Mouse (Mus musculus): ENCODE data around the gene Hnrnph1. TPM values are rescaled to one million over a fixed set of nuclear protein-coding genes. Genes with fewer than 3 reads are reported as not detected.
"Not testable (repeated sequence)": the region's sequence is repeated elsewhere in the genome, so short reads cannot be mapped to it uniquely, and the experiment has no call there.

The Hnrnph1 gene
- total and polyA plus RNA-seq, 3 experiments = 56.3 to 114 (median 110) TPM

GRCm38 (mm10) chr11:50355395-50355794 is 21.4 kb upstream of the Hnrnph1 start:
- TF ChIP-seq EP300 (IDR thresholded peaks at IDR 0.05; ENCODE audit: insufficient read depth, low read depth, low read length) = no peak
- TF ChIP-seq POLR2A (IDR thresholded peaks at IDR 0.05; ENCODE audit: insufficient read depth, low read depth, low read length) = no peak
- no peak for TF ChIP-seq CTCF (IDR thresholded peaks at IDR 0.05)
- H3K4me3 ChIP-seq = no peak overlapping the region
- no peaks in the 10 kb centered on the region for H3K79me2 ChIP-seq (replicated peaks; ENCODE audit: control insufficient read depth, insufficient read depth, low read length)
- H3K36me3 ChIP-seq (ENCODE audit: control insufficient read depth, insufficient read depth, low read length) = no peaks in the 10 kb centered on the region
- 64% methylated on average over 1 of the region's 1 CpGs for WGBS
- no peak overlapping the region for H3K9ac ChIP-seq (ENCODE audit: low read depth, low read length)
- no peaks in the 10 kb centered on the region for H3K4me1 ChIP-seq (ENCODE audit: control insufficient read depth, insufficient read depth, low read length)
- DNase-seq = no peak
- H3K27ac ChIP-seq = no peak overlapping the region
- H3K27me3 ChIP-seq (ENCODE audit: control insufficient read depth, insufficient read depth, low read length) = no peaks in the 10 kb centered on the region
- intact Hi-C loops (cut with DNase I) = no loop called here

- H3K9ac ChIP-seq (ENCODE audit: low read depth, low read length) = peak overlapping the region; percentile 67
- no peaks in the 10 kb centered on the region for H3K79me2 ChIP-seq (replicated peaks; ENCODE audit: control insufficient read depth, insufficient read depth, low read length)
- peak; percentile 45 to 48 for DNase-seq
- TF ChIP-seq CTCF (IDR thresholded peaks at IDR 0.05) (no peak), EP300 (IDR thresholded peaks at IDR 0.05; ENCODE audit: insufficient read depth, low read depth, low read length) (no peak), POLR2A (IDR thresholded peaks at IDR 0.05; ENCODE audit: insufficient read depth, low read depth, low read length) (no peak)
- no peaks in the 10 kb centered on the region for H3K4me1 ChIP-seq (ENCODE audit: control insufficient read depth, insufficient read depth, low read length)
- peak overlapping the region; percentile 54 for H3K4me3 ChIP-seq
- intact Hi-C loops (cut with DNase I) = no loop called here
- H3K27me3 ChIP-seq (ENCODE audit: control insufficient read depth, insufficient read depth, low read length) = no peaks in the 10 kb centered on the region
- H3K36me3 ChIP-seq (ENCODE audit: control insufficient read depth, insufficient read depth, low read length) = no peaks in the 10 kb centered on the region
- WGBS = 4% methylated on average over 74 of the region's 74 CpGs
- no peak overlapping the region for H3K27ac ChIP-seq
Observed at GRCm38 (mm10) chr11:50358950-50359861, 17.6 kb upstream of the Hnrnph1 start.

GRCm38 (mm10) chr11:50361282-50361681 is 15.5 kb upstream of the Hnrnph1 start:
- not testable (repeated sequence) for H3K9ac ChIP-seq (ENCODE audit: low read depth, low read length); H3K27ac ChIP-seq; H3K4me1 ChIP-seq (ENCODE audit: control insufficient read depth, insufficient read depth, low read length); H3K36me3 ChIP-seq (ENCODE audit: control insufficient read depth, insufficient read depth, low read length); H3K27me3 ChIP-seq (ENCODE audit: control insufficient read depth, insufficient read depth, low read length); H3K4me3 ChIP-seq; DNase-seq; H3K79me2 ChIP-seq (replicated peaks; ENCODE audit: control insufficient read depth, insufficient read depth, low read length)
- intact Hi-C loops (cut with DNase I) = loop anchor here (5.0 to 10.0 kb wide), 4 partner anchors 34 to 376 kb away; partner anchors contain the start of gene Canx
- 60% methylated on average over 1 of the region's 1 CpGs for WGBS

GRCm38 (mm10) chr11:50364548-50364947 is 12.2 kb upstream of the Hnrnph1 start:
- no peak overlapping the region for H3K9ac ChIP-seq (ENCODE audit: low read depth, low read length)
- DNase-seq = peak; percentile 60 to 64
- peak; percentile 96 for TF ChIP-seq CTCF (IDR thresholded peaks at IDR 0.05)
- TF ChIP-seq POLR2A (IDR thresholded peaks at IDR 0.05; ENCODE audit: insufficient read depth, low read depth, low read length) = no peak
- TF ChIP-seq EP300 (IDR thresholded peaks at IDR 0.05; ENCODE audit: insufficient read depth, low read depth, low read length) = peak; percentile 71; the same call in 1 of the 2 replicates
- H3K4me1 ChIP-seq (ENCODE audit: control insufficient read depth, insufficient read depth, low read length) = no peaks in the 10 kb centered on the region
- intact Hi-C loops (cut with DNase I) = loop anchor here (2.0 to 10.0 kb wide), 5 partner anchors 37 to 380 kb away; partner anchors contain the start of gene Canx
- WGBS = 4% methylated on average over 4 of the region's 4 CpGs
- no peaks in the 10 kb centered on the region for H3K36me3 ChIP-seq (ENCODE audit: control insufficient read depth, insufficient read depth, low read length)
- no peak overlapping the region for H3K4me3 ChIP-seq
- no peaks in the 10 kb centered on the region for H3K79me2 ChIP-seq (replicated peaks; ENCODE audit: control insufficient read depth, insufficient read depth, low read length)
- H3K27me3 ChIP-seq (ENCODE audit: control insufficient read depth, insufficient read depth, low read length) = no peaks in the 10 kb centered on the region
- no peak overlapping the region for H3K27ac ChIP-seq

GRCm38 (mm10) chr11:50365322-50365721 is 11.5 kb upstream of the Hnrnph1 start:
- no peaks in the 10 kb centered on the region for H3K79me2 ChIP-seq (replicated peaks; ENCODE audit: control insufficient read depth, insufficient read depth, low read length)
- no peak overlapping the region for H3K4me3 ChIP-seq
- no peaks in the 10 kb centered on the region for H3K27me3 ChIP-seq (ENCODE audit: control insufficient read depth, insufficient read depth, low read length)
- no peak overlapping the region for H3K9ac ChIP-seq (ENCODE audit: low read depth, low read length)
- peak in 1 of 2 experiments; percentile 4 for DNase-seq
- no peak overlapping the region for H3K27ac ChIP-seq
- intact Hi-C loops (cut with DNase I) = loop anchor here (2.0 to 10.0 kb wide), 3 partner anchors 129 to 381 kb away; no protein-coding TSS in a partner anchor
- no peaks in the 10 kb centered on the region for H3K36me3 ChIP-seq (ENCODE audit: control insufficient read depth, insufficient read depth, low read length)
- no peaks in the 10 kb centered on the region for H3K4me1 ChIP-seq (ENCODE audit: control insufficient read depth, insufficient read depth, low read length)
- no peak for TF ChIP-seq EP300 (IDR thresholded peaks at IDR 0.05; ENCODE audit: insufficient read depth, low read depth, low read length)
- no peak for TF ChIP-seq POLR2A (IDR thresholded peaks at IDR 0.05; ENCODE audit: insufficient read depth, low read depth, low read length)
- no peak for TF ChIP-seq CTCF (IDR thresholded peaks at IDR 0.05)

GRCm38 (mm10) chr11:50367531-50367930 is 9.3 kb upstream of the Hnrnph1 start:
- WGBS = 86% methylated on average over 9 of the region's 9 CpGs
- peak in 1 of 2 experiments; percentile 10 for DNase-seq
- H3K79me2 ChIP-seq (replicated peaks; ENCODE audit: control insufficient read depth, insufficient read depth, low read length) = no peaks in the 10 kb centered on the region
- no peak overlapping the region for H3K9ac ChIP-seq (ENCODE audit: low read depth, low read length)
- H3K27ac ChIP-seq = no peak overlapping the region
- intact Hi-C loops (cut with DNase I) = loop anchor here (10.0 kb wide), 2 partner anchors 203 to 383 kb away; no protein-coding TSS in a partner anchor
- H3K27me3 ChIP-seq (ENCODE audit: control insufficient read depth, insufficient read depth, low read length) = no peaks in the 10 kb centered on the region
- H3K4me3 ChIP-seq = no peak overlapping the region
- TF ChIP-seq EP300 (IDR thresholded peaks at IDR 0.05; ENCODE audit: insufficient read depth, low read depth, low read length) (no peak), POLR2A (IDR thresholded peaks at IDR 0.05; ENCODE audit: insufficient read depth, low read depth, low read length) (no peak), CTCF (IDR thresholded peaks at IDR 0.05) (no peak)
- no peaks in the 10 kb centered on the region; the same call in 1 of the 2 replicates for H3K4me1 ChIP-seq (ENCODE audit: control insufficient read depth, insufficient read depth, low read length)
- H3K36me3 ChIP-seq (ENCODE audit: control insufficient read depth, insufficient read depth, low read length) = no peaks in the 10 kb centered on the region

Data from heart, adult 2 months (tissue).